Mouse (Mus musculus): ENCODE results near the gene Lmx1b.
A peak's percentile ranks its signal among the peaks of the same experiment; 100 is the strongest.

Lmx1b gene

DNA sequence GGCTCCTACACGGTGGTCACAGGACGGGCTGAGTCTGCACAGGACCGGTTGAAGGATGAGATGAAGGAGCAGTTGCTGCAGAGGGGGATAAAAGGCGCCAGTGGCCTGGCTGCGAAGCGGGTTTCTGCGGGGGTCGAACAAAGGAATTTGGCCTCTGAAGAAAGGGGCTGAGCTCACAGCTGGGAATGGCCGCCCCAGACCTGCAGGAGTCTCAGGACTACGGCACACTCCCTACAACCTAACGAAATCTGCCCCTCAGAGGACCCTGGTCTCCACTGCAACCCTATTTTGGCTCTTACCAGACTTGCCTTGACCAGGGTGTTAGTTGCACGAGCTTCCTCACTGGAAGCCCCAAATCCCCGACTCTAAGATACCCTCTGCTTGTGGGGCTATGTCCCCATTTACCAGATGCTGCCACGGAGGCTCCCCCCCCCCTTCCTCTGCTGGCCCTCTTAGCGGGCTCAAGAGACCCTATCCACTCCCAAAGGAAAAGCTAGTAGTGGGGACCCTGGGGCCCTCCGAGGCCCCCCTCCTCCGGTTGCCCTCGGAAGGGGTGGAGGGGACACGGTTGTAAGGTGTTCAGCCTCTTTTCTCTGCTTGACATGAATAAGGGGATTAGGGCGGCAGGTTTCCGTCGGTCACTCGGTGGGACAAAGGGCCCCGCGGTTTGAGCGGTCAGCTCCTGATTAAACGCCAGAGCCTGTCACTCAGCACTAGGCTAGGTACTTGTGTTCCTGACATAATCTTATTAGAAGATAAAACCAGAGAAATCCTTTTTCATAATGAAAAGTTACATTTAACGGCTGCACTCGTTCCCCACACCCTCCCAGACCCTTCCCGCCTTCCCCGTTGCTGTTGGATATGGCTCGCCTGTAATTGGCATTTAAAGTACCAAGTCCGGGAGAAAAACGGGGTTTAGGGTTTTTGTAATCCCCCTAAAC is 10.0 kb downstream of the Lmx1b start:
- DNase-seq (ENCODE audit: low read depth, low spot score) = no peak

DNA sequence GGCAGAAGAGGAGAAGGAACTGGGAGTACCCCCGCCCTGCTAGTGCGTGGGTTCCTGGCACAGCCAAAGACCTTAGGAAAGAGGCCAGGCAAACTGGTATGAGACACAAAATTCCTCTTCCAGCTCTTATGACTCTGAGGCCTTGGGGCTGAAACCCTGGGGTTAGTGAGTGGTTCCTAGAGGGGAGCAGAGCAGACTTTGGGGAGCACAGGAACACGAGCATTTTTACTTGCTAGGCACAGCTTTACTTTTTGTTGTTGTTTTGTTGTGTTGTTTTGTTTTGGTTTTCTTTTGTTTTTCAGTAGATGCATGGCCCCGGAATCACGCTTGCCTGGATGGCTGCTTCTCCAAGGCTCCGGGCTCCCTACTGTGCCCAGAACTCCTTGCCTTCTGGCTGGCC is 10.7 kb downstream of the Lmx1b start:
- DNase-seq (ENCODE audit: low read depth, low spot score) = no peak

DNA sequence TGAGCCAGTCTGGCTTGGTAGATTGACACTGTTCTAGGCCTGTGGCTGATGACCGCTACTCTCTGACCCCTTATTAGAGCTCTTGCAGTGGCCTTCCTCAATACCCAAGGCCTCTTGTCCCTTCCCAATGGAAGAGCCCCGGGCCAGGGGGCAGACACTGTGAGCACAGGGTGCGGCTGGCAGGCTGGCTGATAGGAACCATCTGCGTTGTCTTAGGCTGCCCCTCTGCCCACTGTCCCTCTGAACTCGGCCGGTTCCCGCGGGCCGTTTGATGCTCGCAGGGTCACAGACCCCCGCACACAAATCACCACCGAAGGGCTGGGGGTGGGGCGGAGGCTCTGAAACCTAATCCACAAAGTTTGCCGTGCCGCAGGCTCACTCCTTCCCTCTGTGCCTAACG is 11.5 kb downstream of the Lmx1b start:
- DNase-seq (ENCODE audit: low read depth, low spot score) = no peak

DNA sequence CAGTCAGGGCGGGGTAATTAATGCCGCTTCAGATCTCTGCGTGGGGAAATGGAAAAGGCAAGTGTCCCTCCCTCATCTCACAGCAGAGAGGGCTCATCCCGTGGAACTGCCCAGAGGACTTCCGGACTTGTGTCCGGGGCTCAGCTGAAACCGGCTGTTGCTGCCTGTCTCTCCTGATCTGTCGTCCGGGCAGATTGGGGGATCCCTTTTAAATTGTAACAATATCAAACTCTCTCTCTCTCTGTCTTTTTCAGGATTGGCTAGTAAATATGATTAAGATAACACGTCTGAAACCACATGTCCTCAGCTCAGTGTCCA is 13.3 kb downstream of the Lmx1b start:
- DNase-seq (ENCODE audit: low read depth, low spot score) = no peak

DNA sequence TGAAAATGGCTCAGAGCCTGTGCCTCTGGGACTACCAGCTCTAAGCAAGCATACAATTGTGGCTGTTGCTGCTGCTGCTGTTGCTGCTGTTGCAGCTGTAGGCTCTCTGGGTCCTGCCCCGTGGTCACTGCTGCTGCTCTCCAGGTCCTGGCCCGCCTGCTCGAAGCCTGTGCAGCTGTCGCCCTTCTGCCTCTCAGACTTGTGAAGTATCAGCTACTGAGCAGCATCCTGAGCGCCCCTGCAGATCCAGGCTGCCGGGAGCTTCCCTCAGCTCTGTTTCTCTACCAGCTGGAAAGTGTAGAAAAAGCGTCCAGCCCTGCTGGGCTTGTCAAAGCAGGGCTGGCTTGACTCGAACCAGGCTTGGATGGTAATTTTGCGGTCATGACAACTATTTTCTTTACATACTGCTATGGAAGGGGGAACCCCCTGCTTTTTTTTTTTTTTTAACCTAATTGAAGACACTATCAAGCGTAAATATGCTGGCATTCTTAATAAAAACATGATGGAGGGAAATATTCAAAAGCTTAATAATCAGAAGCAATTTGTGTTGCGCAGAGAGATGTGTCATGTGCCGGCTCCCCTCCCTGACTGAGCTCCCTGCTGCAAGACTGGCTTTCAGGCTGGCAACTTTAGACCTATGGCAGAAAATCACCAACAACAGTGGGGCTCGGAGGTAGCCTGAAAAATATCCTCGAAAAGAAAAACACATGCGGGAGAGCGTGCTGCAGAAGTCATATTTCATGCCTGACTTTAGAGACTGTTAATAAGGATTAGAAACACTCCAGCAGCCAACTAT is 13.9 kb downstream of the Lmx1b start:
- no peak for DNase-seq (ENCODE audit: low read depth, low spot score)

DNA sequence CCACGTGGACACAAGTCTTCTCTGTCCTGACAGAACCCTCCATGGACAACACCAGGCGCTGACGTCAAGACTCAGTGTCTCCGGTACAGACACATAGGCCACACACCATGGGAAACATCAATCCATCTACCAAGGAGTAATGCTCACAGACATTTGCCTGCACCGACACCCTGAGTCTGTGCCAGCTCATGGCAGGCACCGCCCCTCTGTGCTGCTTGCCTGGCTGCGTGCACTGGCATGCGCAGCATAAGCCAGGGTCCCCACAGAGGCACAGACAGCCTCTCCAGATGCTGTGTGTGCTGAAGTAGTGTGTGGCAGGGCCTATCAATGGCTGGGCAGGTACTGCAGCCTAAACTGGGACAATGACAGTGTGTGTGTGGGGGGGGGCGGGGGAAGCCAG is 22.6 kb downstream of the Lmx1b start:
- DNase-seq (ENCODE audit: low read depth, low spot score) = no peak

DNA sequence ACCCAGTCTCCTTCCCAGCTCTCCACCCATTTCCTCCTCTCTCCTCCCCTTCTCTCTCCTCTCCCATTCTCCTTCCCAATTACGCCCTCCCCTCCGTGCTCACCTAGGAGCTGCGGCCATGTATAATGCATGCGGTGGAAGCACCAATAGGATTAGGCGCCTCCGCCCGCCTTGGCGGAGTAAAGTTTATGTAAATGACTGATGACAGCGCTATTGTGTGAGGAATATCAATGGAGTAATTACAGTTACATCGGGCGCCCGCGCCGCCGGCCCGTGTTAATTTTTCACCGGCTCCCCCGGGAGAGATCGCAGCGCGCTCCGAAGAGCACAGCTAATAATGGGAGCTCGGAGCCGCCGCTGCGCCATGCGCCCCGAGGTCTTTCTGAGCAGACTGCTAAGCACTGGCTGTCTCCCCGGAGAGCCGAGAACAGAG is 23.9 kb downstream of the Lmx1b start:
- no peak for DNase-seq (ENCODE audit: low read depth, low spot score)

DNA sequence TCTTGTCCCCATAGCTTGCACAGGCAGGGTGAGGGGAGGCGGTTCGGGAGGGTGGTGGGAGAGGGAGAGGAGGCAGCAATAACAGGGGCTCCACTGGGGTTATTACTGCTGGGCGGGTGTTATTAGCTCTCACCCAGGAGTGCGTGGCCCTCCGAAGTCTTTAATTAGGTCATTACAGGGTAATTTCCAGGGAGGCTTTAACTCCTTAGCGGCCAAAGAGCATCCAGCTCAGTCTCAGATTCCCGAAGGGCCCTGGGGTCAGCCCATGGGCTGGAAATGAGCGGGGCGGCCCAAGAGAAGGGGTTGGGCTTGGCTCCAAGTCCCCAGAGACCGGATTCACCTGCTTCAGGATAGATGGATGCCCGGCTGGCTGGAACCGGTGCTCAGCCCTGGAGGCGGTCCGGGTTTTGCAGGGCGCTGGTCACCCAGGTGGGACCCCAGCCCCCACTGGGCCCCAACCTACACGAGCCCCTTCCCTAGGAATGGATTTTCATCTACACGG is 24.4 kb downstream of the Lmx1b start:
- no peak for DNase-seq (ENCODE audit: low read depth, low spot score)

DNA sequence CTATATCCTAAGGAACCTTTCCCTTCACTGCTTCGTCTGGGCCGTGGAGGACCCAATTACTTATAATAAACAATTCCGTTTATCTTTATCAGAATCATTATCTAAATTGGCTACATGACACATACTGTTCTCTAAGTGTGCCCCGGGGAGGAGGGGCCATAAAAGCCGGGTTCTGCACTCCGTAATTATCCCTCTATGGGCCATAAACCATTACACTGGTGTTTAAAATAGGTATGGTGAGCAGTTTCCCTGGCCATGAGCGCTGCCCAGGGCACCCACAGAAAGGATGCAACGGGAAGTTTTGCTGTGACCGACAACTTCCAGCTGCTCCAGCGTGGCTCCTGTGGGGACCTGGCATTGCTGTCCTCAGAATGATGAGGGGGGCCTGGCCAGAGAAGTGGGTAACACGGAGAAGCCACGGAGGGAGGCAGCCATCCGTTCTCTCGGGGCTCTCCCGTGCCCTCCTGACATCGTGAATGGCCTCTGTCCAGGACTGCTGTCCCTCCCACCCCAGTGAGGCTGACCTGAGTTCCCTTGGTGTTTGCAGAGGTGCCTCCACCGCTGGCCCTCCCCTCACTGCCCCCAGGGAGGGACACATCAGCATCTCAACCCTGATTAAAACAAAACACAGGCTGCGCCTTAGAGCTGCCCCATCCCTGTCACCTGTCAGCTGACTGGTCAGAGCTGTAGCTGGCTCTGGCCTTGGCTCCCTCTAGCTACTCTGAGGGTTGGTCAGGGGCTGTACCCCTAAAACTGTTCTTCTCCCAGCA is 34.6 kb downstream of the Lmx1b start:
- DNase-seq (ENCODE audit: low read depth, low spot score) = no peak

DNA sequence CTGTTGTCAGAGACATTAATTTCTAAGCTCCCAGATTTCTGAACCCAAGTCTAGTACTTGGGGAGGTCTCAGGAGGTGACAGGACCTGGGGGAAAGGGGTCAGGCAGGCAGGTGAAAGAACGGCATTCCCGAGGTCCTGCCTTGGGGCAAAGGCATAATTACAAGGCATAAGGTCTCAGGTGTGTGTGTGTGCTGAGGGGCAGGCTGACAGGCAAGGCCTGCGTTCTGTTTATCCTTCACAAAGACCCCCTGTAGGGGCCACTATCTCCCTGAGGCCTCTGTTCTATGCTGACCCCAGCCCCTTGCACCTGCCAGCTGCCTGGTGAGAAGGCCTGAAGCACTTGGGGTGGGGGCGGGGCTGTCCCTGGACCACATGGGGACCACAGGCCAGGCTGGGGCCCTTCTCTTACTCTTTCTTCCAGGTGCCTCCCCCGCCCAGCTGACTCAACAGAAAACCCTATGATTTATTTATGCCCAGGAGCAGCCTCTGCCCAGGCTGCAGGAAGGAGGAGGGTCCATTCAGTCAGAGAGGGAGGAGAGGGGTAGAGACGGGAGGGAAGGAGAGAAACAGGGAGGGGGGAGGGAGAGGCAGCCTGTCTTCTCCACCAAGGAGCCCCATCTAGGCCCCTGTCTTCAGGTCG is 35.3 kb downstream of the Lmx1b start:
- DNase-seq (ENCODE audit: low read depth, low spot score) = no peak

DNA sequence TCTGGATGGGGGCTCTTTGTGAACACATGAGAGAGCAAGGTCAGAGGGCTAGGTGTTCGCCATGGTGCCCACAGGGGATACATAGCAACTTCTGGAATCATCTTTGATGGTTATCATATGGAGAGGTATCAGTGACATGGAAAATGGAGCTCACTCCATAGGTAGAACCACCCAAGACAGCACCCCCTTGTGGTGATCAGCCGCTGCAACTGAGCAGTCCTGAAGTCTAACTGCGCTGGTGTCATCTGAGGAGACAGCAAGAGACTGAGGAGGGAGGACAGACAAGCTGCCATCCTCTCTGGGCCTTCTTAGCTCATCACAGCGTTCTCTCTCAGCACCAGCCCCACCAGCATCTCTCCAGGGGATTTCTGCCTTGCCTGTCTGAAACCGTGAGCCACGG is 39.8 kb downstream of the Lmx1b start:
- DNase-seq (ENCODE audit: low read depth, low spot score) = no peak

DNA sequence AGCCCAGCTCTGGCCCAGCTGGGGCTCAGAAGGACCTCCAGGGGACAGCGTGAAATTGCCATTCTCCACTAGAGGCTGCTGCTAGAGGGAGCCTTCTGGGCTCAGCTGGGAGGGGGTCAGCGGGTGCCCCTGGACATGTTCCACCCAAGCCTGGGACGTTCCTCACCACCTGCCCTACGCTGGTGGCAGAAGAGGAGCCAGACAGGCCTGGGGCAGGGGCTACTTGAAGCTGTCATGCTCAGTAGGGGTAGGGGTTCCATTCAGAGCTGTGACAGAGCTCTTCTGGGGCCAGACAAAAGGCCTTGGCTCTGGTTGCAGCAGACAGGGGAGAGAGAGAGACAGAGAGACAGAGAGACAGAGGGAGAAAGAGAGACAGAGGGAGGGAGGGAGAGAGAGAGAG is 42.9 kb downstream of the Lmx1b start:
- no peak for DNase-seq (ENCODE audit: low read depth, low spot score)

DNA sequence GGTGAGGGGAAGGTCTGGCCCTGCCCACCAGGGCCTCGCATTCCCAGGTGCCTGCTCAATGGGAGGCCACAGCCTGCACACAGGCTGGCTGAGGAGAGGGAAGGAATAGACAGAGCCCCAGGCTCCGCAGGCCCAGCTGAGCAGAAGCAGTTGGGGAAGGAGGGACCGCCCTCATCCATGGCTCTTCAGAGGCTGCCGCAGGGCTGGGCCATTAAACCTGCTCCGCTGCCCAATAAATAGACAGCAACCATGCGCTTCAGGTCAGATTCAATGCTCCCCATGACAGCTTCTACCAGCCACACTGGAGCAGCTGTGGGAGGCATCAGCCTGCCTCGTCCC is 45.3 kb downstream of the Lmx1b start:
- peak; percentile 61 for DNase-seq (ENCODE audit: low read depth, low spot score)

DNA sequence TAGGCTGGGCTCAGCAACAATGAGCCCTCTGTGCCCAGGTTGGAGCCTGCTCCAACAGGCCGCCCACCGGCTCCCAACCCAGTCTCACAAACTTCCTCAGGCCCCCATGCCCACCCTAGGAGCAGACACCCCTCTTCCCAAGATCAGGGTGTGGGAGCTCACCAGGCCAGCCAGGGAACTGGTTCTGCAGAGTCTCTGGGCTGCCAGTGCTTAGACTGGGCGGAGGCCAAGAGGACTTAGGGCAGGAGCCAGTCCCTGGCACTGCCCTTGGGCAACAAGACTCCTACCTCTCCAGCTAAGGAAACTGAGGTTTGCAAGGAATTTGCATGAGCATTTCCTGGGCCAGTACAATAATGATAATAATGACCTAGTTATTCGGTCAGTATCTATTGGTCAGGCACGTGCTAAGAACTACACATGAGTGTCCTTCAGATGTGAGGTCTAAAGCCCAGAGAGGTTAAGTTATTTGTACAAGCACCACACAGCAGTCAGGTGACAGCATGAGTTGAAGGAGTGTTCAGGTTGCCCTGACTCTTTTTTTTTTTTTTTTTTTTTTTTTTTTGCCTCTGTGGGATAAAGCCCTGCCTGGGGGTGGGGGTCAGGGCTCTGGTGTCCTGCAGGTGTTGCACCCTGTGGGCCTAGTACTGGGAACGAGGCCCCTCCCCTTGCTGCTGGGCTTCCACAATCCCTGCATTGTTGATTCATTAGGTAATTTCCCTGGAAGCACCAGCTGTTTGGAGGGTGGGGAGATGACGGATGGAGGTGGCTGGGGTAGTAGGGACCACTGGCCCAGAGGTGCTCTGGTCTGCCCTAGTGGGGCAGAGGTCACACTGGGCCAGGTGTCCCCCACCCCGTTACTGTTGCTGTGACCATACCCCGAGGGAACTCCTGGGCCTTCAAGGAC is 45.9 kb downstream of the Lmx1b start:
- DNase-seq (ENCODE audit: low read depth, low spot score) = no peak

DNA sequence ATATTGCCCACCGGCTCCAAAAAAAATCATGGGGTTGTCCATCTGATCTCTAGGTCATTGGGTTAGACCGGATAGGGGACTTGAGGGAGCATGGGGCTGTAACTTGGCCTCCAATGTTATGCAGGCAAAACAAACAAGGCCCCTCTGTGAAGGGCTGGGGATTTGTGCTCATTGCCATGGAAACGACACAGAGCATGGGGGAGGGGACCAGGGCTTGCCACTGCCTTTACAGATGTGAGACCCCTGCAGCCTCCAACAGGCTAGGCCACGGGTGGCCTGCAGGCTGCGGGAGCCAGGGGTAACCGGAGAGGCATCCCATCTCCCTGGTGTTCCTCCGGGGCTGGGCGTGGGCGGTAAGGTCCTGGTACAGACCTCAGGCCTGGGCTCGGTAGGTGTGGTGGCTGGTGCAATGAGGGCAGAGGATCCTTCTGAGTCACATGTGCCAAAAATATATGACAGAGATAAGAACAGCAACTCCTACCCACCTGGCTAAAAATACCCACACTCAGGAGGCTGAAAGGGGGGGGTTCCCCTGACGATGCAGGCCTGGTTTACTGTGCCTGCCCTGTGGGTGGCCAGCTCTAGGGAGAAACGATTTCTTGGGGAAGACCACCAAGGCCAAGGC is 47.3 kb downstream of the Lmx1b start:
- DNase-seq (ENCODE audit: low read depth, low spot score) = peak; percentile 87

DNA sequence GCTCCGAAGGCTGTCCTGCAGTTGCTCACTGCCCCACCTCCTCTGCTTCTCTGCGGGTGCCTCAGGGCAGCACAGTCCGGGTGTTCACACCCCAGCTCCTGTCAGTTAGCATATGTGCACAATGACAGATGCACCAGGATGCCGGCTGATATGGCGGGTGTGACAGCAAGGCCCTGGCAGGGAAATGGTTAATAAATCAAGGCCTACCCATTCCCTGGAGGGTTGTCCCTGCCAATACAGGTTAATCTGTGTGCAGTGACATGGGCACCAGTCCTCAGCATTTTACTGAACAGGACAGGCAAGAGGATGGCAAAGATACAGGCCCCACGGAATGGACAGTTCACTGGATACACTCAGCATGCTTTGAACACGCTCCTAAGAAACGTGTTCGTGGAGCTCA is 51.0 kb downstream of the Lmx1b start:
- DNase-seq (ENCODE audit: low read depth, low spot score) = no peak

DNA sequence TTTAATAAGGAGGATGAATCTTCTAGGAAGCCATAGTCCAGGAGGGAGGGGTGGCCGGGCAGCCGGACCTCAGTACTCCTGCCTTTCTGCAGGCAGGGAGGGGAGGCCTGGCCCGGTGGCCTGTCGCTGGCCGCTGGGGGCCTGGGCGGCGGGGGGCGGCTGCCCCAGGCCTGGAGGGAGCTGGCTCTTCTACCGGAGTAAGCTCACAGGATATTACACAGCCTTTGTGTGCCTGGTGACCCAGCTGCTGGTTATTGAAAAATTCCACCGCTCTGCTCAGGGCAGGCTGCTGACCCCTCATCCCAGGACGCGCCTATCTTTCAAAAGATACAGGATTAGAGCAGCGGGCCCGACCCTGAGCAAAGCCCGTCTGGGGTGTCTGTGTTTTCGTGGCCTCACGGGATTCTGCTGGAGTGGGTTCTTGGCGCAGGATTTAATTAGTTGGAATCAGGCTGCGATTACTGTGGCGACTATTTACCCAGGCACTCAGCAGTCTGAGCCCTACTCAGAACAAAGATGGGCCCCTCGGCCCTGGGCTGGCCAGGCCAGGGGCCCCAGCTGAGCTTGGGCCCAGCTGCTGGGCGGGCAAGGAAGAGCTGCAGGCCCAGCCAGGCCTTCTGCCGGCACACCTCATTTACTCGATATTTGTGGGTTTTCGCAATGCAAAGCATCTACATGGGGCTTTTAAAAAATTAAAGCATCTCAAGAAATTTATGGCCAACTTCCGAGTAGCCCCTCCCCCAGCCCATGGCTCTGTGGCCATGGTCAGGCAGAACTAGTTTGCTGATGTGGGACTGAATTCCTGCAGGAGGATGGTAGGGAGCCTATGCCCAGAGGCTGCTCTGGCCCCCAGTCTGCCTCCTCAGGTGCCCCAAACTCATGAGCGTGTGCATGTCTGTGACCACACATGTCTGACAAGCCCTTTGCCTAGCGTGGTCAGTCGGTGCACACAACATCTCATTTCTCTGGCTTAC is 55.1 kb downstream of the Lmx1b start:
- DNase-seq (ENCODE audit: low read depth, low spot score) = no peak

DNA sequence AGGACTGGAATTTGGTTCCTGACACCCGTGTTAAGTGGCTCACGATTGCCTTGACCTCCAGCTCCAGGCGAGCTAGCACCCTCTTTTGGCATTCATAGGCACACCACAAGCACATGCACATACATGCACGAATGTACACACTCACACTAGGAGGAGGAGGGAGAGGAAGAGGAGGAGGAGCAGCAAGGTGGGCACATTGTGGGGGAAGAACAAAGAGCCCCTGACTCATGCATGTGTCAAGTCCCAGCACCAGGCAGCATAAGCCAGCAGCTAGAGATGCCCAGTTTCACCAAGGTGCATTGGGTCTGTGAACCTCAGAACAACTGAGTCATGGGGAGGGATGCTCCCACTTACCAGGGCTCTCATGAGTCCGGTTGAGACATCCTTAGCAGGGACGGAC is 56.5 kb downstream of the Lmx1b start:
- DNase-seq (ENCODE audit: low read depth, low spot score) = no peak

DNA sequence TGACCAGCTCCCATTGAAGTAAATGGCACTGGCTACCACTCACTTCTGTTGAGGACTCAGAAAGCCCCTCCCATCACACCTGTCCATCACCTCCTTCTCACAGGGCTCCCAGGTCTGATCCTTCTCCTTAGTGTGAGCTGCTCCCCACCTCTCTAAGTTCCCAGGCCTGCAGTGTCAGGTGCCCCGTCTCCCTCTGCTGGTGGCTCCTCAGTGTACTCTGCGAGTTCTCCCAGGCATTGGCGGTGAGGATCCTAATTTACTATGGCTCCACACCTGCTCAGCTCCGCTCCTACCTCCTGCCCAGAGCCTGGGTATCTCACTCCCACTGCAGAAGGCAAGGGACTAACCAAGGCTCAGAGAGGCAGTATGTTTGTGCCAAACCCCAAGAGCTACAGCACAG is 57.0 kb downstream of the Lmx1b start:
- DNase-seq (ENCODE audit: low read depth, low spot score) = no peak

Data from mesoderm, embryonic 11.5 days (tissue).